Mouse (Mus musculus) brain, embryonic 14.5 days (tissue): ENCODE measurements around the gene Pkn3.

Experiments used
- CTCF ChIP-seq: fragments of 200-500 bp; IDR thresholded peaks from 2 replicates; pipeline ENCODE4 v1.5.1; 2012; ENCODE audit warnings: inconsistent platforms, mild to moderate bottlenecking, moderate library complexity, borderline replicate concordance; ENCODE audit not compliant: insufficient read depth, insufficient read length; ENCODE audit errors: extremely low read depth
- POLR2A ChIP-seq: fragments of 200-500 bp; IDR thresholded peaks from 2 replicates; pipeline ENCODE4 v1.6.1; 2012; ENCODE audit warnings: mild to moderate bottlenecking, inconsistent platforms, borderline replicate concordance; ENCODE audit not compliant: poor library complexity, insufficient read depth, insufficient read length, severe bottlenecking; ENCODE audit errors: extremely low read depth

DNA sequence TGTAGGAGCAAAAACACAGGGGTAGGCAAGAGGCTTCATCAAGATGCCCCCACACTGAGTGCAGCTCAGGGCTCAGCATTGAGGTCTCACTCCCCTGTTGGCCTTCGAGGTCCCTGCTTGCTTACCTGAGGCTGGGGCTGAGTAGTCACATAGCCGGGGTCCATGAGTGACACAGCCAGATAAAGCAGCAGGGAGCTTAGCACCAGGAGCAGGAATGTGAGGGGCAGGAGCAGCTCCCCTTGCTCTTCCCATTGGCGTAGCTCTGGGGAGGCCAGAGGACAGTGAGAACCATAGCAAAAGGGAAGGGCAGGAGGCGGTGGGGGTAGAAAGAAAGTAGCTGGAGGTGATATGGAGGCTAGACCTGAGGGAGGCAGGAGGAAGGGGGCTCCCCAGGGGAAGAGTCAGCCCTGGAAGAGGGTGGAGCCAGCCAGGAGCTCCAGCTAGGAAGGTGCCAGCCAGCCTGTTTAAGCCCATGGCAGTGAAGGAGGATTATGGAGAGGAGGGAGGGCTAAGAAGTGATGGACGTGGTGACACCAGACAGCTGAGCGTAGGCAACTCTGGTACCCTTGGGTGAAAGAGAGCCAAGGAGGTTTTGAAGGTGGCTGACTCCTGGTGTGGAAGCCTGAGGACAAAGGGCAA, 14.9 kb downstream of the Pkn3 start:
- TF ChIP-seq CTCF (no peak), POLR2A (no peak)
